Mouse (Mus musculus) cerebellum, adult 11 months (tissue): ENCODE measurements around the gene Qtrt2.

Experiments used
- DNase-seq: peaks from one replicate; pipeline ENCODE4 v3.0.0; 2022

Qtrt2 gene

GRCm38 (mm10) chr16:43926341-43926859 is at the start of gene Qtrt2:
Gene Qtrt2 (minus strand): TSS chr16:43926809.
- DNase-seq, result no peak

DNA sequence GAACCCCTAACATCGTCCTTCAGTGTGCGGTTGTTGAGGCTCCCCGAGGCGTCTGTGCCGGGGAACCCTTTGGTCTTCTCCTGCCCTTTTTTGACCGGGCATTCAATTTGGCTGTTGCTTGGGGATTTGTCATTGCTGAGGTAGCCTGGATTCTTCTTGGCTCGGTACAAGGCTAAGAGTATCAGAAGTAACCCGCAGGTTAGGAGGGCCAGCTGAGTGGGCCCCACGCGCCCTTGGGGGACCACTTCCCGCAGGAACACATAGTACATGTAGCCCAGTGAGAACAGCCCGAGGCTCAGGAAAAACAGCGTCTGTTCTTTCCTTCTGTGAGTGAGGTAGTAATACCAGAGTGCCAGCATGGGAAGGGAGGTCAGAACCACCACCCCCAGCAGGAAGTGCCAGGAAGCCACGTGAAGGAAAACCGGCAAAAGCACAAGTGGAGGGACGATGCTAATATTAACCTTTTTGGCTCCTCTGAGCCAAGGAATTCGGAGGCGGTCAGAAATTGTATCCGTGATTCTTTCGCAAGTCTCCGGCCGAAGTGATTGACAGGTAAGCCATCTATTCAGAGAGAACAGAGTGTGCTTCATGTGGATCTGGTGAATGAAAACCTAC is 47.1 kb upstream of the Qtrt2 start:
- DNase-seq, result no peak

GRCm38 (mm10) chr16:43973147-43973546 is 46.5 kb upstream of the Qtrt2 start:
- no peak for DNase-seq

DNA sequence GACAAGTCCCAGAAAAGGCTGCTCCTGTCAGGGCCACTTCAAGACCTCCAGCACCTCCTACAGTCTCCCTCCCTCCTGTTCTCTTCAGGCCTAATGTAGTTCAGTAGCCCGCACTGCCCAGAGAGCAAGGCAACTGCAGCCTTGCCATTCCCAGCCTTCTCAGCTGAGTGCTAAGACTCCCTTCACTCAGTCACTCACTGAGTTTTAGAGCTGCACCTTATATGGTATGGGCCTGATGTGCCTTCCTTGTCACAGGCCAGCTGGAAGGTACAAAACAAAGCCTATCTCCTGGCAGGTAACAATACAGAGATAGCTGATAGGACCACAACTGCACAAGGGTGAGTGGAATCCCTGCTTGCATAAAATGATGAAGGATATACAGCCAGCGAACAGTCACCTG is 45.8 kb upstream of the Qtrt2 start:
- no peak for DNase-seq

DNA sequence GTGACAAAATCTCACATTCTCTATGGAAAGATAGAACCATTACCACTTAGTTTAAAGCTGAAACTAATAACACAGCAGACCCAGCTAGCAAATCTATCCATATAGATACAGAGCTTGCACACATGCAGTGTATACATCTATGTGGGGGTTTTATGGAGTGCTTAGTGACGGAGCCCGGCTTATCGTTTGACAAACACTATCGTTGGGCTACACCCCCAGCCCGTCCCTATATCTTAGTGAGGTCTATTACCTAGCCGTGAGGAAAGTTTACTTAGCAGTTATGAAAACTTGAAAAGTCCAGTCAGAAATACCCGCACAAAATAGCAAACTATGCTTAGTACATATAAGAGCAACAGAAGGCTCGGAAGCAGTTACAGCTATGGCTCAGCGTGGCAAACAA is 45.1 kb upstream of the Qtrt2 start:
- DNase-seq, result no peak

- DNase-seq, result no peak
Observed at GRCm38 (mm10) chr16:43971189-43971588, 44.6 kb upstream of the Qtrt2 start.

DNA sequence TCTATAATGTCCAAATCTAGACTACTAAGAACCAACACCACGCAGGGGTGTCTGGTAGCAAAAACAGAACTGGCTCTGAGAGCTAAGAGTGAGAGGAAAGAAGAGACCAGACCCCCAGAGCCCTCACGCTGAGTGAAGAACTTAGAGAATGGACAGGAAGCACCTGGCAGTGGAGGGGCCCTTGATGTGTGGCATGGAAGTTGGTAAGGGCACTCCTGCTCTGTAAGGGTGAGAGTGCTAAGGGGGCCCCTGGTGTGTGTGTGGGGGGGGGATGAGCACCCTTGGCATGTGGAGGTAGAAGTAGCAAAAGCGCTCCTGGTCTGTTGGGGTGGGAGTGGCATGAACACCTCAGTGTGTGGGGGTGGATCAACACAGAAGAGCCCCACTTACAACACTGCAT is 43.8 kb upstream of the Qtrt2 start:
- no peak for DNase-seq

GRCm38 (mm10) chr16:43965781-43966389 is 39.3 kb upstream of the Qtrt2 start:
- DNase-seq, result no peak

GRCm38 (mm10) chr16:43963780-43964179 is 37.2 kb upstream of the Qtrt2 start:
- no peak for DNase-seq

- DNase-seq, result no peak
Observed at GRCm38 (mm10) chr16:43963291-43963690, 36.7 kb upstream of the Qtrt2 start.

- no peak for DNase-seq
Observed at GRCm38 (mm10) chr16:43958038-43958437, 31.4 kb upstream of the Qtrt2 start.

- no peak for DNase-seq
Observed at GRCm38 (mm10) chr16:43954913-43955312, 28.3 kb upstream of the Qtrt2 start.

DNA sequence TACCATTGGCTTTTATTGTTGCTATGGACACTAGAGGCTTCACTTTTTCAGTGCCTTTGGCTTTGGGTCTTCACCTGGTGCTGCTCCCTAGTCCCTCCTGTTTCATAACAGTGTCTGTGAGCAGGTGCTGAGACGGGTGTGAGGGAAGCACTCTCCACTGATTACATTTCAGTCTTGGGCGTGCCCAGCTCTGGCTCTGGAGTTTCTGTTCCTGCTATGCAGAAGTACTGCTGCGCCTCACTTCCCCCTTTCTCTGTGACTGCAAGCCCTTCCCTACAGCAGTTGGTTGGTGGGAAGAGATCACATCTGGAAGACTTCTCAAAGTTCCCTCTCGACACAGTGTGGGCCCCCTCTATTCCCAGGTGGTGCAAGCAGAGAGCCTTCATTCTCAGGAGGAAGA is 25.0 kb upstream of the Qtrt2 start:
- DNase-seq, result no peak

DNA sequence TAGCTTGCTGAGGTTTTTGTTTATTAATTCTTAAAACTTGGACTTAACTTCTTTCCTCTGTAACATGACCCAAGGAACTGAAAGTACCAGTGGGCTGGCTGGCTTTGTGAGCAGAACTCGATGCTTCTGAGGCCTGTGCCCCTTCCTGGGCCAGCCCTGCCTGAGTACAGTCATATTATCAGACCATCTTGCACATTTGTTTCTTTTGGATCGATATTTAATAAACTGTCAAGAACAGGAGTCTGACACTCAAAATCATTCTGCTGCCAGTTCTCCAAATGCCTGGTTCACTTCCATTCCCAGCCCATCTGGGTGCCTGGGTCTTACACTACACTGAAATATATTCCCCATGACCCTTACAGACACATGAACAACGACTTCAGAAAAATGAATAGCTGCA is 19.3 kb upstream of the Qtrt2 start:
- no peak for DNase-seq

DNA sequence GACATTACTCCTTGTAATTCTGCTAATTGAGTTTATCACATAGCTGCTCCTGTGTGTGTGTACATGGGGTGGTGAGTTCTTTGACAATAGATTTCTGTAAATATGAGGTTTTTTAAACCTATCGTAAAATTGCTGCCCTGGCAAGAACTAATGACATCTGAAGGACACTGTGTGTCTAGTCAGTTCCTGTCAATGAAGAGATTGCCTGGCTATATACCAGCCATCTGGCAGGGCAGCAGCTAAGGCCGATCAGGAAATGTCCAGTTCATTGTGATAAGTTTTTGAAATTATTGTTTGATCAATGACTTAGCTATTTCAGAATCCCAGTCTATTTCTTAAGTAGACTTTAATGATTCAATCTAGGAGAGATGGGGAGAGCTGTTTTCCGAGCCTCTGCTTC is 18.7 kb upstream of the Qtrt2 start:
- no peak for DNase-seq

GRCm38 (mm10) chr16:43940846-43941245 is 14.2 kb upstream of the Qtrt2 start:
- no peak for DNase-seq

DNA sequence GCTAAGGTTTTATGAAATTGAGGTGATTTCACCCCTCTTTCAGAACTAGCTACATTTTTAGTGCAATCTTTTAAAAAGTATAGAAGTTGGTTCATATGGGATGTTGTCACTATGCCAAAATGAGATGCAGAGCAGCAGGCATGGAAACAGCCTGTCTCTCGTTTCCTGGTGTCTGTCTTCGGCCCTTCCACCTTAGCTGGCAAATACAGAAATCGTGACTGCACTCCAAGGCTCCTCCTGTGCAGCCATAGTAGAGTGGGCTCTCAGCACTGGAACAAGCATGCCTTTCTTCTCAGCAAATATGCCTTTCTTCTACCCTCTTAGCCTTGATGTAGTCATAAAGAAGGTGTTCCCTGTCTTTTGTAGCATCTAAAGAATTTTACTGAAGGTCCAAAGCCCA is 9.3 kb upstream of the Qtrt2 start:
- DNase-seq, result no peak

DNA sequence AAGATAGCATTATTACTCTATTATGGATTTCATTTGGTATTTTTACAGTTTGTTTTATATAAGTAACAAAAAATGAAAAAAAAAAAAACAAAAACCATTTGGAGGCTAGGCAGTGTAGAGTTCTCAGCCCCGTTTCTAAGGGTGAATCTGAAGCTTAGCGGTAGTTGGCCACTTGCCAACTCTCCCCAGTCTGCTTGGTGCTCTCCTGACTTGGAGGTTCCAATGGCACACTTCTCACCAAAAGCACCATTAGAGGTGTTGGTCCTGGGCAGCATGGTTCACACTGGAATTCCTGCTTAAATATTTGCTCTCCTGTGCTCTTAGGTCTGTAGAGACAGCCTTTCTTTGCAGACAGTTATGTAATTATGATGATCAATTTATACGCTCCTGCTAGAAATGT is 8.8 kb upstream of the Qtrt2 start:
- no peak for DNase-seq

DNA sequence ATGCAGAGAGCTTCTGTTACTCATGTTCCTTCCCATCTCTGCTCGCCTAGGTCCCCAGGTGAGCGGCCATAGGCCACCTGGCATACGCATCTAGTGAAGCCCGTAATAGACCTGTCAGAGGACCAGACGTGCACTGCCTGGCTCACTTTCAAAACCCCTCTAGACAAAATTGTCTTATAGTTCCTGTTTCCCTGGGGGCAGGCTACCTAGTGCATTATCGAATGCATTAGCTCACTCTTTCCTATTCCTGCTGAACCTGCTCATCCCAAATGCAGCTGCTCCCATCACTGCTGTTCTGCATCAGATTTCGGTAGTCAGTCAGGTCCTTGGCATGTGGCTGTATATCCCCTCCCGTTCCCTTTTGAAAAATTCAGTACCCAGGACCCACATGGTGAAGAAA is 8.2 kb upstream of the Qtrt2 start:
- DNase-seq, result no peak

DNA sequence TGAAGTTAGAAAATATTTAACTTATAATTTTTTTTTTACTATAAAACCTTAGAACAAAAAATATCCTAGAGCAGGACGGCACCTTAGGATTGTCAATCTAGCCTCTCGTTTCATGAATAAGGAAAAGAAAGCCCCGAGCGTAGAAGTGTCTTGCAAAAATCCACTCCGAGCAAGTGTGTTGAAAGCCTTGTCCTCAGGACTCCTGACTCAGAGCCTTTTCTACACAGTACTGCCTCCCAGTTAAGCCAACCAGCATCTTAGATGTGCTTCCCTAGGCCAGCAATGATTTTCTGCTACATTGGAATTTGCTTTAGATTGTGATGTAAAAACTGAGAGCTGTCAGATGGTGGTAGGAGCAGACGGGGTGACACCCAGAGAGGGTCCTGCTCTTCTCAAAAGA is 6.4 kb upstream of the Qtrt2 start:
- DNase-seq, result no peak

DNA sequence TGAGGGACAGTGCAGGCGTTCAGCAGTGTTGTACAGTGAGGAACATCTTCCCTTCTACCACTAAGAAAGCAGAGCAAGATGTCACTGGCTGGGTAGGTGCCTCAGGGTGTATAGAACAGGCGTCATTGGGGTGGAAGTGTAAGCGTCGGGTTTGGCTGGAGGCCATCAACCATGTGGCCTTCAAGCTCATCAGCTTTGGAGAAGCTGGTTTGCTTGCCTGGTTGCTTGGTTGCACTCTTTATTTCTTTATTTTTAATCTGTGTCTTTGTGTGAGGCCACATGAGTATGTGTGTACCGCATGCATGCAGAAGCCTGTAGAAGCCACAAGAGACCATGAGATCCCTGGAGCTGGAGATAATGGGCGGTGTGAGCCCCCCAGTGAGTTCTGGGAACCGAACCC is 5.7 kb upstream of the Qtrt2 start:
- DNase-seq, result no peak

GRCm38 (mm10) chr16:43931502-43931901 is 4.9 kb upstream of the Qtrt2 start:
- DNase-seq, result no peak

DNA sequence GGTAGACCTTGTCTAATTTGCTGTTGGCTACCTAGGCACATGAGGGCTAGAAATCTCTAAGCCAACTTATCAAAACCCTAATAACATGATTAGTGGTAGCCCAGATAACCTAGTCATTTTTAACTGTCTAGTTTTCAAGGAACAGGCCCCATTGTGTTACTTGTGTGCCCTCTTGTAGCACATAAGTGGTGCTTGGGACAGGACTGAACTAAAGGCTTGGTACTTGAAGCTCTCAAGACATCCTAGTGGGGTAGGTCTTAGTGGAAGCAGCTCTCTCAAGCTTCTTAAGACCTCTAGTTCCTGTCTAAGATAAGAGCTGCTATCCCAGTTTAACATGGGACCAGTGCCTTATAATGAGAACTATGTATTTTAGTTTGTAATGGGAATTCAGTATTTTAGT is 4.0 kb upstream of the Qtrt2 start:
- DNase-seq, result no peak

DNA sequence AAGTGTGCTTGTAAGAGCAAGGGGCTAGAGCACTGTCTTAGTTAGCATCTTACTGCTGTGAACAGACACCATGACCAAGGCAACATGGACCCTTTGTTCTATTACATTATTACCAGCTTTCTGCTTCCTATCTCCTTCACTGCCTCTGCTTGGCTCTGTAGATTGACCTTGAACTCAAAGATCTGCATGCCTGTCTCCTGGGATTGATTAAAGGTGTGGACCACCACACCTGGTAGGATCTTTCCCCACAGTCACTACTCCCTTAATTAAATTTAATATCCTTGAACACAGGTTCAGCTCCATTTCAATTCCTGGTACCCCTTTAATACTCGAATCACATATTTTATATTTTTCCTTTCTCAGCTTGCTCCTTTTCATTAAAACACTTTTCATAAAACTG is 763 bp downstream of the Qtrt2 start:
- DNase-seq, result no peak

DNA sequence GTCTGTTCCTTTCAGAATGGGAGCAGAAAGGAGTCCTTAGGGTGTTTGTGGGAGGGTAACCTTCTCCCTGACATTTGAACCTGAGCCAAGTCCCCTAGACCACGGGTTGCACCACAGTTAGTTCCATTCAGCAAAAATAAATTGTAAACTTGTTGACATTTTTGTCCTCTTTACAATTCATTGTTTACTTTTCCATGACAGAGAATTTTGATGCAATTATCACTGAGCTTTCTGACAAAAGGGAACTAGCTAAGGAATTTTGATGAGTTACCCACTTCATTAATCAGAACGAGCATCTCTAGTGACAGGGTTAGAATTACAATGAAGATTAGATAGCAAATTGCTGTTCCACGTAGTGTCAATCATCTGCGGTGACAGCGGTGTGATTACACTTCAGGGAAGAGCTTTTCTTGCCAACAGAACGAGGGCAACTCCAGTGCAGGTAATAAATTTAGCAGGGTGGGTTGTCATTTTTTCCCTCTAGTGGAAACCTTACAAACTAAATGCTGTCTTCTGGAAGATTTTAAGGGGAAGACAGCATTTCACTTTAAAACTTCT is 1.5 kb downstream of the Qtrt2 start:
- no peak for DNase-seq
